Mouse (Mus musculus): ENCODE measurements around the gene Slc35e3. TPM values are rescaled to one million over a fixed set of nuclear protein-coding genes. Genes with fewer than 3 reads are reported as not detected.

Gene Slc35e3
- total and polyA plus RNA-seq, 3 experiments, result 2.2 to 9.7 (median 5.0) TPM

DNA sequence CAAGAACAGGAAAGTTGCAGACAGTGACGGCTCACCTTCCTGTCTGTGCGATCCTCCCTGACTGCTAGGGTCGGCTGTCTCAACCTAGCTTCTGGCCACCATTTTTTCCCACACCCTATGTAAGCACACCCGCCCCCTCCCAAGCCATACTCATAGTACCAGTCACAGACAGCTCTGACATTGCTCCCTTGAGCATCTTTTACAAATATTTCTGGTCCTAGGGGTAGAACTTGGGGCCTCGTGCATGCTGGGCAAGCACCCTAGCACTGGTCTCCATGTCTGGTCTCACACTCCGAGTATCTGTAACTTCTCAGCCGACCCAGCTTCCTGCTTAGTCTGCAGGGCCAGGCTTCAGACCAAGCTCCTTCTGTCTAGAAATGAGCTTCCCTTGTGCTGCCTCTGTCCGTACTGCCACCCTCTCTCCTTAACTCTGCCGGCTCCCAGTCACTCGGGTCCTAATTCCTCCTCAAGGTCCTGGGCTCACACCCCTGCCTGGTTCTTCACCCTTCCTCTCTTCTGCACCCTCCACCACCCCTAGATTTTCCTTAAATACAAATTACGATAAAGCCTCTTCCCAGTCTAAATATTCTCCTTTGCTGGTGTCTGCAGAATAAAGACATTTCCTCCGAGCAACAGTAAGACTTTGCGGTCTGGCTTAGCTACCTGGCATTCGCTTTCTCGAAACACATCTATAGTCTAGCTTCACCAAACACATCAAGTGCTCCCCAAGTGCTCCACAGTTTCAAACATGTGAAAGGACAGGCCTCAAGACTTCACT, 4.3 kb downstream of the Slc35e3 start:
- Histone ChIP-seq H3K79me2 (replicated peaks; ENCODE audit: control insufficient read depth, extremely low read depth, insufficient read depth, poor library complexity, severe bottlenecking) (no peaks in the 10 kb centered on the region), H3K4me2 (ENCODE audit: insufficient read depth, low read depth, poor library complexity, severe bottlenecking) (no peak overlapping the region), H3K9ac (ENCODE audit: insufficient read depth, low read depth) (no peak overlapping the region), H3K27me3 (replicated peaks) (no peaks in the 10 kb centered on the region), H3K9me3 (replicated peaks; ENCODE audit: low read length) (no peaks in the 10 kb centered on the region), H3K36me3 (replicated peaks in 1 of 2; ENCODE audit: control insufficient read depth in 1 of 2, insufficient read depth in 1 of 2, low read length in 1 of 2) (peaks cover 22 to 59% of the 10 kb centered on the region in 2 experiments), H3K27ac (ENCODE audit: insufficient read depth, low read depth) (no peak overlapping the region), H3K4me3 (replicated peaks in 1 of 3; ENCODE audit: low read depth in 2 of 3, low read length in 2 of 3, poor library complexity in 1 of 3) (no peak overlapping the region), H3K4me1 (ENCODE audit: control insufficient read depth in 1 of 2, insufficient read depth in 2 of 2) (peaks cover 0 to 11% of the 10 kb centered on the region in 2 experiments; a peak in 2 of 4 replicates)
- dilution Hi-C loops (cut with MboI; ENCODE audit: extremely low pct_ligation_motif_present, extremely low pct_unique_long_range_greater_than_20kb, low sequenced_read_pairs) (no loop called here), in situ Hi-C loops (cut with MboI; ENCODE audit: low pct_ligation_motif_present, low pct_unique_long_range_greater_than_20kb, low sequenced_read_pairs) (no loop called here)
- DNase-seq (ENCODE audit: extremely low read depth), result no peak
- TF ChIP-seq MAFK (IDR thresholded peaks at IDR 0.05; ENCODE audit: insufficient replicate concordance, low read length) (no peak), TCF12 (IDR thresholded peaks at IDR 0.05; ENCODE audit: low read depth, low read length) (no peak), NELFE (IDR thresholded peaks at IDR 0.05; ENCODE audit: low read depth, low read length) (no peak), ZKSCAN1 (IDR thresholded peaks at IDR 0.05; ENCODE audit: borderline replicate concordance, low read depth, low read length) (no peak), E2F4 (IDR thresholded peaks at IDR 0.05; ENCODE audit: insufficient replicate concordance, low read depth, low read length) (no peak), CHD1 (IDR thresholded peaks at IDR 0.05; ENCODE audit: low read depth, low read length) (no peak), EP300 (IDR thresholded peaks at IDR 0.05; ENCODE audit: low read length) (no peak), NRF1 (IDR thresholded peaks at IDR 0.05; ENCODE audit: low read depth, low read length) (no peak), CHD2 (IDR thresholded peaks at IDR 0.05; ENCODE audit: low read length) (no peak), ELF1 (IDR thresholded peaks at IDR 0.05; ENCODE audit: low read depth, low read length) (no peak), IRF4 (IDR thresholded peaks at IDR 0.05; ENCODE audit: low read depth, low read length) (no peak), POLR2A (IDR thresholded peaks at IDR 0.05; ENCODE audit: low read depth, low read length) (no peak)

GRCm38 (mm10) chr10:117740921-117741320, 5.2 kb downstream of the Slc35e3 start:
- Histone ChIP-seq H3K4me1 (ENCODE audit: control insufficient read depth in 1 of 2, insufficient read depth in 2 of 2) (peaks cover 0 to 10% of the 10 kb centered on the region in 2 experiments; a peak in 2 of 4 replicates), H3K27ac (ENCODE audit: insufficient read depth, low read depth) (no peak overlapping the region), H3K36me3 (replicated peaks in 1 of 2; ENCODE audit: control insufficient read depth in 1 of 2, insufficient read depth in 1 of 2, low read length in 1 of 2) (peaks cover 25 to 68% of the 10 kb centered on the region in 2 experiments), H3K9me3 (replicated peaks; ENCODE audit: low read length) (no peaks in the 10 kb centered on the region), H3K79me2 (replicated peaks; ENCODE audit: control insufficient read depth, extremely low read depth, insufficient read depth, poor library complexity, severe bottlenecking) (no peaks in the 10 kb centered on the region), H3K4me3 (replicated peaks in 1 of 3; ENCODE audit: low read depth in 2 of 3, low read length in 2 of 3, poor library complexity in 1 of 3) (no peak overlapping the region), H3K27me3 (replicated peaks) (no peaks in the 10 kb centered on the region), H3K4me2 (ENCODE audit: insufficient read depth, low read depth, poor library complexity, severe bottlenecking) (no peak overlapping the region), H3K9ac (ENCODE audit: insufficient read depth, low read depth) (no peak overlapping the region)
- no peak for DNase-seq (ENCODE audit: extremely low read depth)
- dilution Hi-C loops (cut with MboI; ENCODE audit: extremely low pct_ligation_motif_present, extremely low pct_unique_long_range_greater_than_20kb, low sequenced_read_pairs) (no loop called here), in situ Hi-C loops (cut with MboI; ENCODE audit: low pct_ligation_motif_present, low pct_unique_long_range_greater_than_20kb, low sequenced_read_pairs) (no loop called here)
- TF ChIP-seq GABPA (IDR thresholded peaks at IDR 0.05; ENCODE audit: insufficient replicate concordance, low read depth, low read length), result no peak

Measured in CH12.LX (cell line).